Mouse (Mus musculus) kidney, postnatal 10 days (tissue): ENCODE results near the gene Ippk.

ENCODE experiments used
- DNase-seq: peaks from one replicate; pipeline ENCODE4 v3.0.0; 2021; ENCODE audit warnings: mixed read lengths

Gene Ippk

DNA sequence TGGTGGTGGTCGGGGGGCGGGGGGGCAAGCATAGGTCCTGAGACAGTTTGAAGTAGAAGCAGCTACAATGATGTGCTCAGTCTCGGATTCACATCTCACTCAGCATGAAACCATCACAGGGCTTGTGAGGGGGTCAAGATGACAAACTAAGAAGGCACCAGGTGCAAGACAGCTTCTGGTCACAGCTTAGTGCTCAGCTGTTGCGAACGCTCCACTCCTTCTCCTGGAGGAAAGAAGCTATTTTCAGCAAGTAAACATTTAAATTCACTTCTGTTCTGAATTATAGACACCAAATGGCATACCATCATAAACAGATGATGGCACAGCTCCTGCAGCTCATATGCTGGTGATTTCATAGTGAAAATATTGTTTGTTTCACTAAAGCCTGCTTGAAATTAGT, 64.3 kb downstream of the Ippk start:
- DNase-seq: no peak

DNA sequence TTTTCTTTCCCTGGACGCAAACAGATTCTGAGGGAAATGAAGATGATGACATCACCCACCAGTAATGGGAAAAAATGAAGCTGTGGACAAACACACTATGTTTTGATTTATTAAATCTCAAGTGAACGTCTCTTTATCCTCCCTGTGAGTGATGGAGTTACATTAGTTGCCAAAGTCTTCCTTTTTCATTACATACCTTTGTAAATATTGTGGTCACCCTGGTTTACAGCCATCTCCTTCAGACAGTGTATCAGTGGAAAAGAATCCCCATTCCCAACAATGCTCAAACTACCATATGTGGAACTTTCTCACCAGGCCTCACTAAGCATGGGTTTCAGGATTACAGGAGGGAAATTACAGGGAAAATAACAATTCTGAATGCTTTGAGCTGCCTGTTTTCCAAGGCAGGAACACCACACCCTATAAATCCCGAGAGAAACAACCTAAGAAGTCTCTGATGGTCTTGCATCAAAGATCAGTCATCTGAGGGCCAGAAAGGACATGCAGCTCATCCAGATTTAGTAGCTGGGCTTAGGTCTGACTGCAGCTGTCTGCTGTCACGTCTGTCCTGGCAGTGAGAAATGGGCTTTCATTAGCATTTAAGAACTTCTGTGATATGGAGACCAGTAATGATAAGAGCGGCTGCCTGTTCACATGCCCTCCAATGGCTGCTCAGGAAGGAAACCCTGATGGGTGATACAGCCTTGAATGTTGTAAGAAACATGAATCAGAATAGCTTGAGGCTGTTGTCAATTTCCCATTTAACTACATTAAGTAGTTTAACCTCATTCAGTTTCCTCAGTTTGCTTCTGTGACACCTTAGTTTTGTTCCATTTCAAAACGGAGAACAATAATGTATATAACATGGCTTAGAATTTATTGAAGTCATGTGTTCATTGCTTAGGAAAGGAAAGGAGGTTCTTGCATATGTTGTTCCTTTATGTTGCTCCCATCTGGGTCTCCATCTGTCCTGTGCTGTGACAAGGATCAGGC, 71.6 kb downstream of the Ippk start, which contains the start of gene Tes3-ps:
Gene Tes3-ps, plus strand, starts transcription at position 943 of the 993 bp plus-strand sequence.
- DNase-seq: no peak

DNA sequence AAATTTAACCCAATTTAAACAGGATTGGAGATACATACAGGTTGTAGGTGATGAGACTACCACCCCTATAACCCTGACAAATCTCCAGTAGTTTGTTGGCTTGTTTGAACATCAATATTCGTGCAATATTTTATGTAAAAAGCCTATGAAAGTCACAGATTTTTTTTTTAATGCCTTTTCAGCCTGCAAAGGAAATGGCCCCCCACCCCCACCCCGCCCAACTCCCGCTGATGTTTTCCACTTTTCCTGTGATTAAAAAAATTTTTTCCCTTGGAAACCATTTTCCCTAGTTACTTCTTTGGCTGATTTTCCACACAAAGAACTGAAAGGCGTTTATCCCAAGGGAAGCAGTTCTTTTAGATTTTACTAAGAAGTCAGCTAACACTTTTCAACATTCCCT, 83.5 kb downstream of the Ippk start, which contains the start of gene Ecm2:
Gene Ecm2, plus strand, starts transcription at position 301 of the 400 bp plus-strand sequence.
- no peak for DNase-seq

DNA sequence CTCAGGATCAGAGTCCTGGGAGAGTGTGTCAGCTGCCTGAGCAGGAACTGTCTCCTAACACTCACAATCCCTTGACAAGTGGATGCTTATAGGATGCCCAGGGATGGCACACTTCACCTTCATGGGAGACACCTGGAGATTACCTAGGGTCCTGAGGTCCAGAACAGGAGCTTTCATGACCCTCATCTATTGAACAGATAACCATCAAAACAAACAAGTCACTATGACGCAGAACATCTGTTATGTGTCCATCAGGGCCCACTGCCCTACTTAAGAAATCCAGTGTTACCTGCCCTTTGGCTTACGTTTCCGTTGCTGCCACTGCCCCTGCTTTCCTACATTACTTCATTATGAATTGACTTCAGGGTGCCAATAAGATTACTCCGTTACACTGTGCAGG, 84.7 kb downstream of the Ippk start:
- no peak for DNase-seq

DNA sequence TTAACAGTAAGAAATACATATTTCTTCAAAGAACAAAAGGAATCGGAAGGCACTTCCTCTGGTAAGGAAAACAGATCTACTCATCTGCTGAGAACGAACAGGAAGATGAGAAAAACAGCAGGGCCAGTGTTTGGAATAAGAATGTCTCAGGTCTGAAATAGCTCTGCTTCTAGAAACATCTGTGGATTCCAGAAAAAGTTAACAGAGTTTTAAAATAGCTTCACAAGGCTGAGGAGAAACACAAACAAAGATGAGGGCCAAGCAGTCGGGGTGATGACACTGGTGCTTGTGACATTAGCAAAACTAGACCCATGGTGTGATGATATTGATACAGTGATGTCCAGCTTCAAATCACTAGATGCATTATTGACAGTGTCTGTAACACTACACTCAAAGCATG, 86.1 kb downstream of the Ippk start:
- DNase-seq: no peak
